ENCODE assay signal across 27 mouse cellular contexts in genomic region chr13:60719581-60719980, GRCm38 (mm10).
DNase-seq lines count a peak whose midpoint lies in the region; ATAC-seq and TF ChIP-seq lines count a peak whose summit lies in the region.
"Had no signal": no experiment of that assay in that cellular context is flagged by ENCODE, and none has a peak within 500 bp of the region (broad histone marks: within the 10 kb centered on the region; RNA-seq: fewer than 3 reads in every experiment).

No protein-coding gene starts in this region.

- no peak for TF ChIP-seq CTCF in gastrocnemius, adult 2 months (IDR thresholded peaks at IDR 0.05)

- H3K79me2 ChIP-seq in myocyte (ENCODE audit: control insufficient read depth, insufficient read depth): no peaks in the 10 kb centered on the region

- H3K27me3 ChIP-seq in midbrain, embryonic 11.5 days (ENCODE audit: control insufficient read depth, insufficient read depth, low read length): no peaks in the 10 kb centered on the region
- no peaks in the 10 kb centered on the region for H3K27me3 ChIP-seq in midbrain, embryonic 15.5 days (replicated peaks)
- no peaks in the 10 kb centered on the region for H3K27me3 ChIP-seq in myocyte (ENCODE audit: control insufficient read depth, insufficient read depth, insufficient read length)
- no peaks in the 10 kb centered on the region for H3K27me3 ChIP-seq in hindbrain, embryonic 16.5 days (replicated peaks; ENCODE audit: control insufficient read depth, insufficient read depth, low read length)
- H3K27me3 ChIP-seq: embryonic facial prominence, embryonic 13.5 days; forebrain, embryonic 12.5 days; heart, embryonic 12.5 days; heart, embryonic 15.5 days; hindbrain, embryonic 13.5 days had no signal

- no peaks in the 10 kb centered on the region for H3K4me1 ChIP-seq in midbrain, embryonic 11.5 days (ENCODE audit: control insufficient read depth, insufficient read depth, low read length)
- H3K4me1 ChIP-seq in midbrain, embryonic 15.5 days: no peaks in the 10 kb centered on the region
- H3K4me1 ChIP-seq in hindbrain, embryonic 16.5 days (ENCODE audit: control insufficient read depth, insufficient read depth, low read depth, low read length): no peaks in the 10 kb centered on the region
- H3K4me1 ChIP-seq: forebrain, embryonic 12.5 days; hindbrain, embryonic 10.5 days; hindbrain, embryonic 13.5 days had no signal

- no peak for ATAC-seq in midbrain, embryonic 11.5 days (ENCODE audit: low FRiP score)
- no peak for ATAC-seq in midbrain, embryonic 15.5 days (replicated peaks)
- no peak for ATAC-seq in hindbrain, embryonic 16.5 days
- ATAC-seq: activated CD4-positive, CD25-positive, alpha-beta regulatory T cell, adult 4 months; forebrain, embryonic 16.5 days; hindbrain, postnatal 0 days had no signal

- no peaks in the 10 kb centered on the region for H3K9me3 ChIP-seq in midbrain, embryonic 11.5 days (ENCODE audit: control insufficient read depth, low read length)
- H3K9me3 ChIP-seq in midbrain, embryonic 15.5 days: no peaks in the 10 kb centered on the region
- no peaks in the 10 kb centered on the region for H3K9me3 ChIP-seq in hindbrain, embryonic 16.5 days (ENCODE audit: control insufficient read depth, low read length)
- H3K9me3 ChIP-seq: embryonic facial prominence, embryonic 10.5 days; embryonic facial prominence, embryonic 13.5 days; forebrain, embryonic 12.5 days; heart, embryonic 12.5 days; heart, embryonic 15.5 days; hindbrain, embryonic 10.5 days; hindbrain, embryonic 13.5 days had no signal

- WGBS in midbrain, embryonic 11.5 days: 93% methylated on average over 10 of the region's 10 CpGs
- 94% methylated on average over 10 of the region's 10 CpGs for WGBS in midbrain, embryonic 15.5 days
- 96% methylated on average over 10 of the region's 10 CpGs for WGBS in hindbrain, embryonic 16.5 days

- no peak overlapping the region for H3K4me3 ChIP-seq in gastrocnemius, adult 2 months
- H3K4me3 ChIP-seq in midbrain, embryonic 11.5 days (ENCODE audit: low read depth, low read length): no peak overlapping the region
- H3K4me3 ChIP-seq in midbrain, embryonic 15.5 days: no peak overlapping the region
- peak overlapping the region; percentile 9 for H3K4me3 ChIP-seq in myocyte
- no peak overlapping the region for H3K4me3 ChIP-seq in hindbrain, embryonic 16.5 days (ENCODE audit: low read length)
- H3K4me3 ChIP-seq: embryonic facial prominence, embryonic 10.5 days; embryonic facial prominence, embryonic 13.5 days; erythroblast, embryonic 14.5 days; forebrain, embryonic 12.5 days; heart, embryonic 12.5 days; heart, embryonic 15.5 days; hindbrain, embryonic 10.5 days; hindbrain, embryonic 13.5 days had no signal

- no peak overlapping the region for H3K4me2 ChIP-seq in midbrain, embryonic 11.5 days
- no peak overlapping the region for H3K4me2 ChIP-seq in midbrain, embryonic 15.5 days
- peak overlapping the region; percentile 9 for H3K4me2 ChIP-seq in myocyte (ENCODE audit: low read depth)
- no peak overlapping the region for H3K4me2 ChIP-seq in hindbrain, embryonic 16.5 days (ENCODE audit: low read length)
- H3K4me2 ChIP-seq: embryonic facial prominence, embryonic 13.5 days; forebrain, embryonic 12.5 days; heart, embryonic 12.5 days; heart, embryonic 15.5 days; hindbrain, embryonic 13.5 days had no signal

- H3K27ac ChIP-seq in gastrocnemius, adult 2 months: no peak overlapping the region
- H3K27ac ChIP-seq in midbrain, embryonic 11.5 days (ENCODE audit: low read depth, low read length): no peak overlapping the region
- H3K27ac ChIP-seq in midbrain, embryonic 15.5 days: no peak overlapping the region
- H3K27ac ChIP-seq in hindbrain, embryonic 16.5 days (ENCODE audit: low read depth, low read length): no peak overlapping the region
- H3K27ac ChIP-seq: embryonic facial prominence, embryonic 10.5 days; embryonic facial prominence, embryonic 13.5 days; forebrain, embryonic 12.5 days; heart, embryonic 15.5 days; hindbrain, embryonic 10.5 days; hindbrain, embryonic 13.5 days; hindbrain, postnatal 0 days had no signal

- peak; percentile 13 for DNase-seq in gastrocnemius, adult 2 months
- DNase-seq in gastrocnemius, postnatal 14 days: no peak
- DNase-seq in midbrain, embryonic 11.5 days (ENCODE audit: low spot score, missing footprints): peak; percentile 49
- DNase-seq: adrenal gland, adult 8-10 months; adrenal gland, postnatal 25 days; cerebellum, adult 11-12 months; cerebellum, adult 8-10 months; cerebellum, postnatal 10 days; cerebellum, postnatal 36 days; embryo, embryonic 11 days; gastrocnemius, postnatal 25 days; heart, postnatal 10 days; heart, postnatal 36 days had no signal

- TF ChIP-seq POLR2A in myocyte (IDR thresholded peaks at IDR 0.05; ENCODE audit: insufficient read length, low read depth): no peak

- intact Hi-C loops in gastrocnemius, adult 2 months (cut with DNase I): no loop called here
- intact Hi-C loops in gastrocnemius, postnatal 14 days (cut with DNase I; ENCODE audit: low total_unique reads): no loop called here

- no peak overlapping the region for H3K9ac ChIP-seq in midbrain, embryonic 11.5 days (ENCODE audit: low read length)
- no peak overlapping the region for H3K9ac ChIP-seq in midbrain, embryonic 15.5 days
- H3K9ac ChIP-seq in hindbrain, embryonic 16.5 days (ENCODE audit: low read depth, low read length): no peak overlapping the region
- H3K9ac ChIP-seq: embryonic facial prominence, embryonic 13.5 days; forebrain, embryonic 12.5 days; heart, embryonic 12.5 days; heart, embryonic 15.5 days; hindbrain, embryonic 13.5 days had no signal

- no peak overlapping the region for H3ac ChIP-seq in myocyte (ENCODE audit: control insufficient read depth, insufficient read length)

- peaks cover 7% of the 10 kb centered on the region for H3K36me3 ChIP-seq in midbrain, embryonic 11.5 days (ENCODE audit: control insufficient read depth, insufficient read depth, low read length)
- H3K36me3 ChIP-seq in midbrain, embryonic 15.5 days (replicated peaks): peaks cover 31% of the 10 kb centered on the region
- no peaks in the 10 kb centered on the region for H3K36me3 ChIP-seq in myocyte (ENCODE audit: control insufficient read depth, insufficient read depth)
- H3K36me3 ChIP-seq in hindbrain, embryonic 16.5 days (ENCODE audit: control insufficient read depth, insufficient read depth, low read length): peaks cover 23% of the 10 kb centered on the region
- H3K36me3 ChIP-seq: heart, embryonic 15.5 days had no signal

TF ChIP-seq in myocyte, 11 proteins besides CTCF, POLR2A, EP300 and RAD21:
- TF ChIP-seq E2F4 (IDR thresholded peaks at IDR 0.05; ENCODE audit: insufficient read depth): no peak
- no peak for TF ChIP-seq SRF (IDR thresholded peaks at IDR 0.05; ENCODE audit: control insufficient read depth, insufficient read length, low read depth)
- no peak for TF ChIP-seq MAX (IDR thresholded peaks at IDR 0.05; ENCODE audit: low read depth)
- TF ChIP-seq CEBPB (IDR thresholded peaks at IDR 0.05; ENCODE audit: insufficient read depth, poor library complexity, severe bottlenecking): peak; percentile 33; the same call in 1 of the 2 replicates
TF ChIP-seq in myocyte: peak in this region for 1.
